Mouse (Mus musculus): ENCODE measurements around the gene Rfesd. TPM values are rescaled to one million over a fixed set of nuclear protein-coding genes. Genes with fewer than 3 reads are reported as not detected.

Gene Rfesd
- 4.1 and 16.0 TPM in 2 replicates for total RNA-seq (2014; rRNA removed; ENCODE audit: low replicate concordance)
- 17.0 and 18.9 TPM in 2 replicates for polyA plus RNA-seq (2015; fragmentation: Nextera tagmentation; extraction: Ambion mirVana)

GRCm38 (mm10) chr13:76017974-76018843 lies at the start of gene Rfesd:
TSS of gene Rfesd (minus strand) at chr13:76018719.
- H3K4me3 ChIP-seq (ENCODE audit: low read depth, low read length): peak within 1 kb of the TSS; percentile 75
- H3K9me3 ChIP-seq (replicated peaks; ENCODE audit: control insufficient read depth, low read length): no peaks in the 10 kb centered on the region
- peak within 1 kb of the TSS; percentile 94 for H3K9ac ChIP-seq (replicated peaks; ENCODE audit: low read depth, low read length)
- peak; percentile 99 for DNase-seq (ENCODE audit: low spot score)
- 1% methylated on average over 50 of the region's 50 CpGs for WGBS
- H3K4me2 ChIP-seq (ENCODE audit: low read depth, low read length): peak within 1 kb of the TSS; percentile 60
- TF ChIP-seq CTCF (IDR thresholded peaks at IDR 0.05; ENCODE audit: low read depth) (no peak), EP300 (IDR thresholded peaks at IDR 0.05; ENCODE audit: low read depth) (peak; percentile 90)
- 0 out of 2 replicates have a peak, but pooled peaks cover 3% of the 10 kb centered on the region for H3K4me1 ChIP-seq (ENCODE audit: control insufficient read depth, insufficient read depth)
- H3K36me3 ChIP-seq (replicated peaks; ENCODE audit: control insufficient read depth, insufficient read depth, low read length): no peaks in the 10 kb centered on the region
- no peaks in the 10 kb centered on the region for H3K27me3 ChIP-seq (ENCODE audit: control insufficient read depth, insufficient read depth, low read length)
- H3K27ac ChIP-seq (ENCODE audit: low read depth): peak within 1 kb of the TSS; percentile 98
- ATAC-seq (ENCODE audit: insufficient read depth, low read depth): peak; percentile 100

- Histone ChIP-seq H3K36me3 (replicated peaks; ENCODE audit: control insufficient read depth, insufficient read depth, low read length) (peaks cover 12% of the 10 kb centered on the region), H3K27me3 (ENCODE audit: control insufficient read depth, insufficient read depth, low read length) (no peaks in the 10 kb centered on the region), H3K4me3 (ENCODE audit: low read depth, low read length) (no peak overlapping the region), H3K4me2 (ENCODE audit: low read depth, low read length) (no peak overlapping the region), H3K9ac (replicated peaks; ENCODE audit: low read depth, low read length) (no peak overlapping the region), H3K4me1 (ENCODE audit: control insufficient read depth, insufficient read depth) (no peaks in the 10 kb centered on the region), H3K9me3 (replicated peaks; ENCODE audit: control insufficient read depth, low read length) (no peaks in the 10 kb centered on the region), H3K27ac (ENCODE audit: low read depth) (no peak overlapping the region)
- 75% methylated on average over 13 of the region's 13 CpGs for WGBS
- DNase-seq (ENCODE audit: low spot score): no peak
- TF ChIP-seq CTCF (IDR thresholded peaks at IDR 0.05; ENCODE audit: low read depth) (no peak), EP300 (IDR thresholded peaks at IDR 0.05; ENCODE audit: low read depth) (no peak)
- no peak for ATAC-seq (ENCODE audit: insufficient read depth, low read depth)
Measured at GRCm38 (mm10) chr13:76064363-76064945, 45.9 kb upstream of the Rfesd start.

GRCm38 (mm10) chr13:76063548-76063947 lies 45.0 kb upstream of the Rfesd start:
- H3K4me2 ChIP-seq (ENCODE audit: low read depth, low read length): no peak overlapping the region
- H3K27ac ChIP-seq (ENCODE audit: low read depth): no peak overlapping the region
- H3K9ac ChIP-seq (replicated peaks; ENCODE audit: low read depth, low read length): no peak overlapping the region
- H3K27me3 ChIP-seq (ENCODE audit: control insufficient read depth, insufficient read depth, low read length): no peaks in the 10 kb centered on the region
- ATAC-seq (ENCODE audit: insufficient read depth, low read depth) (no peak), DNase-seq (ENCODE audit: low spot score) (no peak)
- H3K9me3 ChIP-seq (replicated peaks; ENCODE audit: control insufficient read depth, low read length): no peaks in the 10 kb centered on the region
- no peak overlapping the region for H3K4me3 ChIP-seq (ENCODE audit: low read depth, low read length)
- H3K4me1 ChIP-seq (ENCODE audit: control insufficient read depth, insufficient read depth): no peaks in the 10 kb centered on the region
- WGBS: 82% methylated on average over 4 of the region's 4 CpGs
- no peak for TF ChIP-seq EP300 (IDR thresholded peaks at IDR 0.05; ENCODE audit: low read depth)
- no peak for TF ChIP-seq CTCF (IDR thresholded peaks at IDR 0.05; ENCODE audit: low read depth)
- H3K36me3 ChIP-seq (replicated peaks; ENCODE audit: control insufficient read depth, insufficient read depth, low read length): peaks cover 12% of the 10 kb centered on the region

GRCm38 (mm10) chr13:76062569-76062968 lies 44.0 kb upstream of the Rfesd start:
- Histone ChIP-seq H3K4me1 (ENCODE audit: control insufficient read depth, insufficient read depth) (no peaks in the 10 kb centered on the region), H3K36me3 (replicated peaks; ENCODE audit: control insufficient read depth, insufficient read depth, low read length) (peaks cover 12% of the 10 kb centered on the region), H3K9ac (replicated peaks; ENCODE audit: low read depth, low read length) (no peak overlapping the region), H3K4me3 (ENCODE audit: low read depth, low read length) (no peak overlapping the region), H3K27me3 (ENCODE audit: control insufficient read depth, insufficient read depth, low read length) (peaks cover 1% of the 10 kb centered on the region; the same call in 1 of the 2 replicates), H3K4me2 (ENCODE audit: low read depth, low read length) (no peak overlapping the region), H3K9me3 (replicated peaks; ENCODE audit: control insufficient read depth, low read length) (no peaks in the 10 kb centered on the region), H3K27ac (ENCODE audit: low read depth) (no peak overlapping the region)
- DNase-seq (ENCODE audit: low spot score): no peak
- no peak for ATAC-seq (ENCODE audit: insufficient read depth, low read depth)
- 85% methylated on average over 3 of the region's 3 CpGs for WGBS
- TF ChIP-seq EP300 (IDR thresholded peaks at IDR 0.05; ENCODE audit: low read depth) (no peak), CTCF (IDR thresholded peaks at IDR 0.05; ENCODE audit: low read depth) (no peak)

GRCm38 (mm10) chr13:76062126-76062525 lies 43.6 kb upstream of the Rfesd start:
- peaks cover 12% of the 10 kb centered on the region for H3K36me3 ChIP-seq (replicated peaks; ENCODE audit: control insufficient read depth, insufficient read depth, low read length)
- no peak overlapping the region for H3K4me3 ChIP-seq (ENCODE audit: low read depth, low read length)
- H3K4me1 ChIP-seq (ENCODE audit: control insufficient read depth, insufficient read depth): no peaks in the 10 kb centered on the region
- WGBS: 82% methylated on average over 3 of the region's 3 CpGs
- no peaks in the 10 kb centered on the region for H3K9me3 ChIP-seq (replicated peaks; ENCODE audit: control insufficient read depth, low read length)
- no peak overlapping the region for H3K27ac ChIP-seq (ENCODE audit: low read depth)
- TF ChIP-seq CTCF (IDR thresholded peaks at IDR 0.05; ENCODE audit: low read depth) (no peak), EP300 (IDR thresholded peaks at IDR 0.05; ENCODE audit: low read depth) (no peak)
- ATAC-seq (ENCODE audit: insufficient read depth, low read depth): no peak
- DNase-seq (ENCODE audit: low spot score): no peak
- H3K9ac ChIP-seq (replicated peaks; ENCODE audit: low read depth, low read length): no peak overlapping the region
- H3K4me2 ChIP-seq (ENCODE audit: low read depth, low read length): no peak overlapping the region
- peaks cover 6% of the 10 kb centered on the region for H3K27me3 ChIP-seq (ENCODE audit: control insufficient read depth, insufficient read depth, low read length)
